Mouse (Mus musculus): ENCODE measurements around the gene Igfbp7. TPM values are rescaled to one million over a fixed set of nuclear protein-coding genes. Genes with fewer than 3 reads are reported as not detected.

The Igfbp7 gene
- polyA plus RNA-seq, 1 experiment: 3.6 TPM

DNA sequence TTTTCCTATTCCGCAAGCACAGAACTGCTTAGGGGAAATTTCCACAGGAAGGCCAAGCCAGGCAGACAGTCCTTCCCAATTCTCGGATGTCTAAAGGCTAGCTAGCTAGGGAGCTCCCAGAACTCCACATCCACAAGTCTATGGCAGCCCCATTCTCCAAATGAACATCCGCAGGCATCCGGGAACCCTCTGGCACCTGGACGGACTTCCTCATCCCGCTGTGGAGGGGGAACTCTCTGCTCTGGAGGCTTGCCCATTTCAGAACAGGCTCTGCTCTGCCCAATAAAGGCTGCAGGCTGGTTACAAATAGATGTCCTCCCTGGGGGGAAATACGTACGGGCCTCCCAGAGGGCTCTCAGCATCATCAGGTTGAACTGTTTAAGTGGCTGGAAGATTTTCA, 41.5 kb downstream of the Igfbp7 start:
- Histone ChIP-seq H3K4me3 (ENCODE audit: low read depth, low read length) (no peak overlapping the region), H3K9me3 (replicated peaks; ENCODE audit: control insufficient read depth, insufficient read depth, low read length, poor library complexity, severe bottlenecking) (no peaks in the 10 kb centered on the region), H3K36me3 (ENCODE audit: control insufficient read depth, insufficient read depth, low read length, poor library complexity, severe bottlenecking) (no peaks in the 10 kb centered on the region), H3K27me3 (ENCODE audit: control insufficient read depth, insufficient read depth, low read length, poor library complexity, severe bottlenecking) (no peaks in the 10 kb centered on the region), H3K4me1 (ENCODE audit: control insufficient read depth, insufficient read depth, low read length) (peaks cover 2% of the 10 kb centered on the region), H3K9ac (ENCODE audit: low read depth, poor library complexity, severe bottlenecking) (no peak overlapping the region), H3K27ac (ENCODE audit: insufficient read depth, low read length) (no peak overlapping the region)
- TF ChIP-seq EP300 (IDR thresholded peaks at IDR 0.05; ENCODE audit: insufficient read depth, low read depth, low read length) (no peak), POLR2A (IDR thresholded peaks at IDR 0.05; ENCODE audit: insufficient read depth, low read length) (no peak), CTCF (IDR thresholded peaks at IDR 0.05; ENCODE audit: low read depth, low read length) (no peak)

GRCm38 (mm10) chr5:77364443-77365038, 43.3 kb downstream of the Igfbp7 start:
- H3K9me3 ChIP-seq (replicated peaks; ENCODE audit: control insufficient read depth, insufficient read depth, low read length, poor library complexity, severe bottlenecking): no peaks in the 10 kb centered on the region
- H3K4me3 ChIP-seq (ENCODE audit: low read depth, low read length): no peak overlapping the region
- peaks cover 4% of the 10 kb centered on the region for H3K4me1 ChIP-seq (ENCODE audit: control insufficient read depth, insufficient read depth, low read length)
- no peaks in the 10 kb centered on the region for H3K27me3 ChIP-seq (ENCODE audit: control insufficient read depth, insufficient read depth, low read length, poor library complexity, severe bottlenecking)
- no peak overlapping the region for H3K9ac ChIP-seq (ENCODE audit: low read depth, poor library complexity, severe bottlenecking)
- no peak overlapping the region for H3K27ac ChIP-seq (ENCODE audit: insufficient read depth, low read length)
- no peaks in the 10 kb centered on the region for H3K36me3 ChIP-seq (ENCODE audit: control insufficient read depth, insufficient read depth, low read length, poor library complexity, severe bottlenecking)
- no peak for TF ChIP-seq EP300 (IDR thresholded peaks at IDR 0.05; ENCODE audit: insufficient read depth, low read depth, low read length)
- no peak for TF ChIP-seq CTCF (IDR thresholded peaks at IDR 0.05; ENCODE audit: low read depth, low read length)
- TF ChIP-seq POLR2A (IDR thresholded peaks at IDR 0.05; ENCODE audit: insufficient read depth, low read length): no peak

GRCm38 (mm10) chr5:77363650-77364049, 44.2 kb downstream of the Igfbp7 start:
- Histone ChIP-seq H3K4me1 (ENCODE audit: control insufficient read depth, insufficient read depth, low read length) (peaks cover 5% of the 10 kb centered on the region), H3K9ac (ENCODE audit: low read depth, poor library complexity, severe bottlenecking) (no peak overlapping the region), H3K36me3 (ENCODE audit: control insufficient read depth, insufficient read depth, low read length, poor library complexity, severe bottlenecking) (no peaks in the 10 kb centered on the region), H3K27me3 (ENCODE audit: control insufficient read depth, insufficient read depth, low read length, poor library complexity, severe bottlenecking) (no peaks in the 10 kb centered on the region), H3K27ac (ENCODE audit: insufficient read depth, low read length) (no peak overlapping the region), H3K4me3 (ENCODE audit: low read depth, low read length) (no peak overlapping the region), H3K9me3 (replicated peaks; ENCODE audit: control insufficient read depth, insufficient read depth, low read length, poor library complexity, severe bottlenecking) (no peaks in the 10 kb centered on the region)
- TF ChIP-seq POLR2A (IDR thresholded peaks at IDR 0.05; ENCODE audit: insufficient read depth, low read length) (no peak), CTCF (IDR thresholded peaks at IDR 0.05; ENCODE audit: low read depth, low read length) (no peak), EP300 (IDR thresholded peaks at IDR 0.05; ENCODE audit: insufficient read depth, low read depth, low read length) (no peak)

DNA sequence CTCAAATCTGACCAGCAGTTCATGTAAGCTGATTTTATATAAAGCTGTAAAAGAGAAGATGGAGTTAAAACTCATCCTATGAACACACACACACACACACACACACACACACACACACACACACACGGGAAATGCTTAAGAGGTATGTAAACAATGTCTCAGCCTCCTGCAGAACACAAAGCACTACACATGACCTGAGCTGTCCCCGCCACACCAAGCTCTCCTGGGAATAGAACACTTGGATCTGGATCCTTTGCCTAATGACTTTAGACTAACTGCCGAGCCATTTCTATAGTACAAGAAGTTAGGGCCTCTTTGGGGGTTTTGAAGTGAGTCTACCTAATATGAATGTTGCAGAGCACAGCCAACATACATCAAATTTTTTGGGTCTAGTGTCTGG, 45.7 kb downstream of the Igfbp7 start:
- H3K27me3 ChIP-seq (ENCODE audit: control insufficient read depth, insufficient read depth, low read length, poor library complexity, severe bottlenecking): no peaks in the 10 kb centered on the region
- H3K9ac ChIP-seq (ENCODE audit: low read depth, poor library complexity, severe bottlenecking): no peak overlapping the region
- H3K4me1 ChIP-seq (ENCODE audit: control insufficient read depth, insufficient read depth, low read length): peaks cover 6% of the 10 kb centered on the region
- TF ChIP-seq EP300 (IDR thresholded peaks at IDR 0.05; ENCODE audit: insufficient read depth, low read depth, low read length) (no peak), CTCF (IDR thresholded peaks at IDR 0.05; ENCODE audit: low read depth, low read length) (no peak), POLR2A (IDR thresholded peaks at IDR 0.05; ENCODE audit: insufficient read depth, low read length) (no peak)
- no peaks in the 10 kb centered on the region for H3K36me3 ChIP-seq (ENCODE audit: control insufficient read depth, insufficient read depth, low read length, poor library complexity, severe bottlenecking)
- H3K4me3 ChIP-seq (ENCODE audit: low read depth, low read length): no peak overlapping the region
- H3K27ac ChIP-seq (ENCODE audit: insufficient read depth, low read length): no peak overlapping the region
- H3K9me3 ChIP-seq (replicated peaks; ENCODE audit: control insufficient read depth, insufficient read depth, low read length, poor library complexity, severe bottlenecking): no peaks in the 10 kb centered on the region

- TF ChIP-seq CTCF (IDR thresholded peaks at IDR 0.05; ENCODE audit: low read depth, low read length): no peak
- TF ChIP-seq POLR2A (IDR thresholded peaks at IDR 0.05; ENCODE audit: insufficient read depth, low read length): no peak
- no peak for TF ChIP-seq EP300 (IDR thresholded peaks at IDR 0.05; ENCODE audit: insufficient read depth, low read depth, low read length)
These were observed 46.8 kb downstream of the Igfbp7 start for GRCm38 (mm10) chr5:77361006-77361405.

GRCm38 (mm10) chr5:77359971-77360370, 47.9 kb downstream of the Igfbp7 start:
- Histone ChIP-seq H3K4me1 (ENCODE audit: control insufficient read depth, insufficient read depth, low read length) (peaks cover 6% of the 10 kb centered on the region), H3K9me3 (replicated peaks; ENCODE audit: control insufficient read depth, insufficient read depth, low read length, poor library complexity, severe bottlenecking) (no peaks in the 10 kb centered on the region), H3K4me3 (ENCODE audit: low read depth, low read length) (no peak overlapping the region), H3K27me3 (ENCODE audit: control insufficient read depth, insufficient read depth, low read length, poor library complexity, severe bottlenecking) (no peaks in the 10 kb centered on the region), H3K36me3 (ENCODE audit: control insufficient read depth, insufficient read depth, low read length, poor library complexity, severe bottlenecking) (no peaks in the 10 kb centered on the region), H3K27ac (ENCODE audit: insufficient read depth, low read length) (no peak overlapping the region), H3K9ac (ENCODE audit: low read depth, poor library complexity, severe bottlenecking) (no peak overlapping the region)
- TF ChIP-seq EP300 (IDR thresholded peaks at IDR 0.05; ENCODE audit: insufficient read depth, low read depth, low read length): no peak
- no peak for TF ChIP-seq CTCF (IDR thresholded peaks at IDR 0.05; ENCODE audit: low read depth, low read length)
- TF ChIP-seq POLR2A (IDR thresholded peaks at IDR 0.05; ENCODE audit: insufficient read depth, low read length): no peak

More at GRCm38 (mm10) chr5:77361006-77361405, 46.8 kb downstream of the Igfbp7 start:
- no peak overlapping the region for H3K27ac ChIP-seq (ENCODE audit: insufficient read depth, low read length)
- H3K27me3 ChIP-seq (ENCODE audit: control insufficient read depth, insufficient read depth, low read length, poor library complexity, severe bottlenecking): no peaks in the 10 kb centered on the region
- H3K4me3 ChIP-seq (ENCODE audit: low read depth, low read length): no peak overlapping the region
- H3K9me3 ChIP-seq (replicated peaks; ENCODE audit: control insufficient read depth, insufficient read depth, low read length, poor library complexity, severe bottlenecking): no peaks in the 10 kb centered on the region
- peaks cover 6% of the 10 kb centered on the region for H3K4me1 ChIP-seq (ENCODE audit: control insufficient read depth, insufficient read depth, low read length)
- no peaks in the 10 kb centered on the region for H3K36me3 ChIP-seq (ENCODE audit: control insufficient read depth, insufficient read depth, low read length, poor library complexity, severe bottlenecking)
- H3K9ac ChIP-seq (ENCODE audit: low read depth, poor library complexity, severe bottlenecking): no peak overlapping the region

Measured in ES-Bruce4 (cell line).